Mouse (Mus musculus): ENCODE results near the gene Acss2. TPM values are rescaled to one million over a fixed set of nuclear protein-coding genes. Genes with fewer than 3 reads are reported as not detected.
"Not testable (repeated sequence)": the region's sequence is repeated elsewhere in the genome, so short reads cannot be mapped to it uniquely, and the experiment has no call there.

The Acss2 gene
- polyA plus RNA-seq, 1 experiment from 2014 or later = 25.8 TPM

DNA sequence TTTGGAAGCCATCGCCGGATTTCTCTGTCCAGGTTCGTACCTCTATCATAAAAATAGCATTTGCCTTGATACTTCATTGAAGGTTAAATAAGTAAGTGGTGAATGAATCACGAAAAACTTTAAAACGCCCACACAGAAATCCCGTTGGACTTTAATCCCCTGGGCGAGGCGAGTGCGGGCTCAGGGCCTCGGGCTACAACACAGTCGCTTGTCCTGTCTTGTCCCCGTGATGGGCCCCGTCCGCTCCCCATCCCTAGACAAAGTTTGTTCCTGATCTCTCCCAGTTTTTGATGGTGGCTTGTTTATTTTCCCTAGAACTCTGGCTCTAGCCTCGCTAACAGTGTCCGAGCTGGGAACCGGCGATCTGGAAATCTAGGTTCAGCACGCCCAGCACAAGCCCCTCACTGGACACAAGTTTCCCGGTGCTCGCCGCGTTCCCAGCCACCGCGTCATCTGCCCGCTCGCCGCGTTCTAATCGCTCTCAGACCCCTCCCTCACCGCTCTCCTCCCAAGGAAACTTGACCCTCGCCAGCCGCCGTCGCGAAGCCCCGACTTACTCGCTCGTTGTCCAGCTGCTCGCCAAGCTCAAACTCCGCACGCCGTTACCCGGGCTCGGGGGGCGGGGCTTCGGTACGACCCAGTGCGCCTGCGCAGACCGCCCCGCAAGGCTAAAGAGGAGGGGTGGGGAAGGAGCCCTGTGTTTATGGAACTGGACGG lies 74.5 kb downstream of the Acss2 start, which contains the start of gene Gss:
TSS of gene Gss (minus strand) at position 674 of the 717 bp plus-strand sequence.
- WGBS = under 1% methylated on average over 53 of the region's 53 CpGs
- peaks cover 23% of the 10 kb centered on the region for H3K4me1 ChIP-seq (ENCODE audit: control insufficient read depth, insufficient read depth, low read length)
- no peaks in the 10 kb centered on the region for H3K27me3 ChIP-seq (replicated peaks; ENCODE audit: control insufficient read depth, insufficient read depth, low read length)
- H3K36me3 ChIP-seq (ENCODE audit: control insufficient read depth, insufficient read depth, low read length) = no peaks in the 10 kb centered on the region
- no peaks in the 10 kb centered on the region for H3K9me3 ChIP-seq (ENCODE audit: control insufficient read depth, low read length)
- H3K9ac ChIP-seq (ENCODE audit: low read depth, low read length) = peak within 1 kb of the TSS; percentile 76
- H3K4me3 ChIP-seq (ENCODE audit: low read length) = peak within 1 kb of the TSS; percentile 59
- peak within 1 kb of the TSS; percentile 93 for H3K27ac ChIP-seq (ENCODE audit: low read length)
- H3K4me2 ChIP-seq (ENCODE audit: low read depth, low read length) = peak within 1 kb of the TSS; percentile 74
- peak; percentile 85 for ATAC-seq

DNA sequence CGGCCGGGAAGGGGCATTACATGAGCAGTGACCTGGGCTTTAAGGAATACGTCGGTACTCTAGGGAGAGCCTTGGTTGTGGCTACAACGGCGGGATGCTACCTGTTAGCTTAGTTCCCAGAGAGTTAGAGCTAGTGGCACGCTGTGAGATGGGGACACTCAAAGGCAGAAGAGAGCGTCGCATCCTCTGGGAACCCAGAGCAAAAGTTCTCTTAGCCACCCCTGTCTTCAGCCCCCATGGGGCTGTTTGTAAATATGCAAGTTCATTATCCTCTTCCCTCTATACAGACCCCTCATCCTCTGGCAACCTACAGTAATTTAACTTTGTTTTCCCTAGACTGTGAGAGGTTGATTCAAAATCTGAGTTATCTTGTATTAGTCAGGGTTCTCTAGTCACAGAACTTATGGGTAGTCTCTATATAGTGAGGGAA lies 75.1 kb downstream of the Acss2 start:
- H3K36me3 ChIP-seq (ENCODE audit: control insufficient read depth, insufficient read depth, low read length) = no peaks in the 10 kb centered on the region
- H3K9me3 ChIP-seq (ENCODE audit: control insufficient read depth, low read length) = no peaks in the 10 kb centered on the region
- H3K4me1 ChIP-seq (ENCODE audit: control insufficient read depth, insufficient read depth, low read length) = peaks cover 23% of the 10 kb centered on the region
- WGBS = under 1% methylated on average over 9 of the region's 9 CpGs
- peak overlapping the region; percentile 59 for H3K4me3 ChIP-seq (ENCODE audit: low read length)
- peak overlapping the region; percentile 76 for H3K9ac ChIP-seq (ENCODE audit: low read depth, low read length)
- H3K27me3 ChIP-seq (replicated peaks; ENCODE audit: control insufficient read depth, insufficient read depth, low read length) = no peaks in the 10 kb centered on the region
- no peak for ATAC-seq
- H3K4me2 ChIP-seq (ENCODE audit: low read depth, low read length) = peak overlapping the region; percentile 74
- H3K27ac ChIP-seq (ENCODE audit: low read length) = peak overlapping the region; percentile 25; the same call in 1 of the 2 replicates

GRCm38 (mm10) chr2:155595516-155595915 lies 77.8 kb downstream of the Acss2 start:
- no peak for ATAC-seq
- Histone ChIP-seq H3K27ac (ENCODE audit: low read length) (no peak overlapping the region), H3K4me3 (ENCODE audit: low read length) (no peak overlapping the region), H3K36me3 (ENCODE audit: control insufficient read depth, insufficient read depth, low read length) (no peaks in the 10 kb centered on the region), H3K4me1 (ENCODE audit: control insufficient read depth, insufficient read depth, low read length) (peaks cover 18% of the 10 kb centered on the region), H3K27me3 (replicated peaks; ENCODE audit: control insufficient read depth, insufficient read depth, low read length) (no peaks in the 10 kb centered on the region), H3K4me2 (ENCODE audit: low read depth, low read length) (no peak overlapping the region), H3K9ac (ENCODE audit: low read depth, low read length) (no peak overlapping the region), H3K9me3 (ENCODE audit: control insufficient read depth, low read length) (no peaks in the 10 kb centered on the region)
- 77% methylated on average over 6 of the region's 6 CpGs for whole genome bisulfite sequencing

DNA sequence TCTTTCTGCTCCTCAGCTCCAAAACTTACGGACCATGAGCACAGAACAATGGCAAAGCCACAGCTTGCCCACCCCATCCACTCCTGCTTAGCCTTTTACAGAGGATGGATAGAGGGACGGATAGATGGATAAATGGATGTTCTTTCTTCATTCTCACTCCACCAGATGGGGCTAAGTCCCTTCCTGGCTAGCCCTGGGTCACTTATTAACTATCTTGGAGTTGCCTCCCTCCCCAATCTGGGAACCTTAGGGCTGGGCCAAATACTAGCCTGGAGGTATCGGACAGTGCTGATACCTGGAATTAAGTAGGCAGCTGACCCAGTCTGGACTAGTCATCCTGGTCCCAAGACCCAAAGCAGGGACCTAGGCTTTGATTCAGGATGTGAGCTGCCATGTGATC lies 86.0 kb downstream of the Acss2 start:
- H3K9ac ChIP-seq (ENCODE audit: low read depth, low read length) = no peak overlapping the region
- ATAC-seq = peak; percentile 50
- WGBS = 56% methylated on average over 3 of the region's 3 CpGs

DNA sequence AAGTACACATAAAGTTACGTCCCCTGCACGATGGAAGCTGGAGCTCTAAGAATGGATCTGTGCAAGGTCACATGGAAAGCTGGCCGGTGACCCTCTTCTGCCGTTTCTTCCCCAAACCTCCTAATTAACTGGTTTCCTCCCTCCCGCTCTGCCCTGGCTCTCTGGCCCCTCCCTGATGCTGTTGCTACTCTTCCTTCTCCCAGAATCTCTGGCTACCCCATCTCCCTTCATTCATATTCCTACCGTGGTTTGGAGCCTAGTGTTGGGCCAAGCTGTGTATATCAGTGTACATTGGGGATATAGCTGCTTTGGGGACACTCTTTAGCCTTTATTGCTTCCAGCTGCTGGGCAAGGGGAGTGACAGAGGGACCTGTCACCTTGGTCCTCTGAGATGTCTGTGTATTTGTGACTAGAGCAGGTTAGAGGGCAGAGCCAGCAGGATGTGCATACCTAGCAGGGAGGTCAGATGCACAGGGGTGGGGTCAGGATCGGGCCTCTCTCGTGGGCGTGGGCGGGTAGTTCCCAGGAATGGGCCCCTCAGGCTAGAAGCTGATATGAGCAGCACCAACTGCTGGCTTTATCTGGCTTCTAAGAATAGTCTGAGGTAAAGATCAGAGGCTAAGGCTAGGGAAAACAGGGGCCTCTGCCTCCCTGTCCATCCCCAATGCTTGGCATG lies 87.0 kb downstream of the Acss2 start:
- no peaks in the 10 kb centered on the region for H3K36me3 ChIP-seq (ENCODE audit: control insufficient read depth, insufficient read depth, low read length)
- ATAC-seq = peak; percentile 94
- no peaks in the 10 kb centered on the region for H3K27me3 ChIP-seq (replicated peaks; ENCODE audit: control insufficient read depth, insufficient read depth, low read length)
- no peak overlapping the region for H3K4me3 ChIP-seq (ENCODE audit: low read length)
- H3K4me1 ChIP-seq (ENCODE audit: control insufficient read depth, insufficient read depth, low read length) = peaks cover 11% of the 10 kb centered on the region
- H3K27ac ChIP-seq (ENCODE audit: low read length) = peak overlapping the region; percentile 88
- WGBS = 34% methylated on average over 10 of the region's 10 CpGs
- no peaks in the 10 kb centered on the region for H3K9me3 ChIP-seq (ENCODE audit: control insufficient read depth, low read length)
- H3K9ac ChIP-seq (ENCODE audit: low read depth, low read length) = 0 out of 2 replicates have a peak overlapping the region, but pooled peaks have one; percentile 21
- H3K4me2 ChIP-seq (ENCODE audit: low read depth, low read length) = no peak overlapping the region

More for the DNA sequence above, 86.0 kb downstream of the Acss2 start:
- H3K27ac ChIP-seq (ENCODE audit: low read length) = no peak overlapping the region
- H3K27me3 ChIP-seq (replicated peaks; ENCODE audit: control insufficient read depth, insufficient read depth, low read length) = no peaks in the 10 kb centered on the region
- no peaks in the 10 kb centered on the region for H3K9me3 ChIP-seq (ENCODE audit: control insufficient read depth, low read length)
- H3K4me2 ChIP-seq (ENCODE audit: low read depth, low read length) = no peak overlapping the region
- H3K4me1 ChIP-seq (ENCODE audit: control insufficient read depth, insufficient read depth, low read length) = peaks cover 11% of the 10 kb centered on the region
- H3K4me3 ChIP-seq (ENCODE audit: low read length) = no peak overlapping the region
- no peaks in the 10 kb centered on the region for H3K36me3 ChIP-seq (ENCODE audit: control insufficient read depth, insufficient read depth, low read length)

GRCm38 (mm10) chr2:155605236-155605589 lies 87.5 kb downstream of the Acss2 start:
- H3K27me3 ChIP-seq (replicated peaks; ENCODE audit: control insufficient read depth, insufficient read depth, low read length); H3K36me3 ChIP-seq (ENCODE audit: control insufficient read depth, insufficient read depth, low read length); H3K9ac ChIP-seq (ENCODE audit: low read depth, low read length); H3K4me2 ChIP-seq (ENCODE audit: low read depth, low read length); H3K4me3 ChIP-seq (ENCODE audit: low read length); H3K9me3 ChIP-seq (ENCODE audit: control insufficient read depth, low read length): not testable (repeated sequence)
- Histone ChIP-seq H3K4me1 (ENCODE audit: control insufficient read depth, insufficient read depth, low read length) (peaks cover 11% of the 10 kb centered on the region), H3K27ac (ENCODE audit: low read length) (peak overlapping the region; percentile 88)
- WGBS = 52% methylated on average over 4 of the region's 4 CpGs
- peak; percentile 88 for ATAC-seq

DNA sequence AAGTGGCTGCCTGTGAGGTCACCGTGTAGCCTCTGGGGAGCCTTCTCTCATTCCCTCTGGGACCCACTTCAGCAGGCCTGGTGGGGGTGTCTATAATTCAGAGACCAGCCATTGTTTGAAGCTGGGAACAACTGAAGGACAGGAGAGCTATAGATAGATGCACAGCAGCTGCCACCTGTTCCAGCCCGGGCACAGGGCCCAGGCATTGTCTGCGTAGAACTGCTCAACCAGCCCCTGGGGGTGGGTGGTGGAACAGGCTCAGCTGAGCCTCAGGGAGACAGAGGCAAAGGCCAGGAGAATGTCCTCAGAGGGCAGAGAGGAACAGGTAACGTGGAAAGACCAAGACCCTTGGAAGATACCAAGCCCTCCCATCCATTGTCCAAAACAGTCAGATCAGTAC lies 88.6 kb downstream of the Acss2 start:
- Histone ChIP-seq H3K4me1 (ENCODE audit: control insufficient read depth, insufficient read depth, low read length) (peaks cover 17% of the 10 kb centered on the region), H3K36me3 (ENCODE audit: control insufficient read depth, insufficient read depth, low read length) (no peaks in the 10 kb centered on the region), H3K27ac (ENCODE audit: low read length) (no peak overlapping the region), H3K9ac (ENCODE audit: low read depth, low read length) (no peak overlapping the region), H3K9me3 (ENCODE audit: control insufficient read depth, low read length) (no peaks in the 10 kb centered on the region), H3K4me3 (ENCODE audit: low read length) (no peak overlapping the region), H3K4me2 (ENCODE audit: low read depth, low read length) (no peak overlapping the region), H3K27me3 (replicated peaks; ENCODE audit: control insufficient read depth, insufficient read depth, low read length) (no peaks in the 10 kb centered on the region)
- ATAC-seq = no peak
- 85% methylated on average over 4 of the region's 4 CpGs for WGBS

- H3K4me2 ChIP-seq (ENCODE audit: low read depth, low read length) = no peak within 1 kb of the TSS
- no peaks in the 10 kb centered on the region for H3K27me3 ChIP-seq (replicated peaks; ENCODE audit: control insufficient read depth, insufficient read depth, low read length)
- ATAC-seq = no peak
- 52% methylated on average over 4 of the region's 4 CpGs for WGBS
- H3K9me3 ChIP-seq (ENCODE audit: control insufficient read depth, low read length) = no peaks in the 10 kb centered on the region
- H3K4me3 ChIP-seq (ENCODE audit: low read length) = no peak within 1 kb of the TSS
- no peaks in the 10 kb centered on the region for H3K36me3 ChIP-seq (ENCODE audit: control insufficient read depth, insufficient read depth, low read length)
- H3K4me1 ChIP-seq (ENCODE audit: control insufficient read depth, insufficient read depth, low read length) = peaks cover 18% of the 10 kb centered on the region
- no peak within 1 kb of the TSS for H3K27ac ChIP-seq (ENCODE audit: low read length)
- no peak within 1 kb of the TSS for H3K9ac ChIP-seq (ENCODE audit: low read depth, low read length)
Observed at GRCm38 (mm10) chr2:155610978-155611377, 93.2 kb downstream of the Acss2 start, which contains the start of gene Myh7b. Gene Myh7b, plus strand, starts transcription at chr2:155611212.

DNA sequence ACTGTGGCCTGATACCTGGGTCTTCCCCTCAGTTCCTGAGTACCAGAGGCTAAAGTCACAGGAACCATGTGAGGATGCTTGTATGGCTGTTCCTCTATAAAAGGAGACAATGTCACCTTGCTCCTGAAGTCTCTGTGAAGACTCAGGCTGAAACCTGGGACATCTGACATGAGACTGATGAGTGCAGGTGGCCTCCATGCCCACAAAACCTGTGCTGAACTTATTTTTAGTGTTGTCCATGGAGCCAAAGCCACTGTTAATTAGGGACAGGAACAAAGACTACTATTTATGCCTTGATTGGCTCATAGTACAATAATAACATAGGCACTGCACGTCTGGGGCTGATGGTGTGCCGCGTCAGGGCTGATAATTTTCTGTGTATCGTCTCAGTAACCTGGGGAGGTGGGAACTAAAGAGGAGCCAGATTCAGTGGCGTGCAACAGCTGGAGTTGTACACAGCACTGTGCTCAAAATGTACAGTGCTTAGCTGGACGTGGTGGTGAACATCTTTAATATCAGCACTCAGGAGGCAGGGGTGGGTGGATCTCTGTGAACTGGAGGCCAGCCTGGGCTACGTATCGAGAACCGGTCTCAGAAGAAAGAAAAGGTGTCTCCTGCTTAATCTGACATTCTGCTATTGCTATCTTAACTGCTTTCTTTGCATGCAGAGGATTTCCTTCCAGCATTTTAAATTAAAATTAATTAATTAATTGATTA lies 94.2 kb downstream of the Acss2 start:
- Histone ChIP-seq H3K27me3 (replicated peaks; ENCODE audit: control insufficient read depth, insufficient read depth, low read length) (no peaks in the 10 kb centered on the region), H3K9ac (ENCODE audit: low read depth, low read length) (no peak overlapping the region), H3K36me3 (ENCODE audit: control insufficient read depth, insufficient read depth, low read length) (no peaks in the 10 kb centered on the region), H3K27ac (ENCODE audit: low read length) (no peak overlapping the region), H3K4me3 (ENCODE audit: low read length) (no peak overlapping the region), H3K4me2 (ENCODE audit: low read depth, low read length) (no peak overlapping the region), H3K9me3 (ENCODE audit: control insufficient read depth, low read length) (no peaks in the 10 kb centered on the region), H3K4me1 (ENCODE audit: control insufficient read depth, insufficient read depth, low read length) (peaks cover 18% of the 10 kb centered on the region)
- WGBS = 86% methylated on average over 9 of the region's 9 CpGs
- ATAC-seq = no peak

Data from intestine, embryonic 16.5 days (tissue).